Mouse (Mus musculus): ENCODE data around the gene Spint4.
A peak's percentile ranks its signal among the peaks of the same experiment; 100 is the strongest.

The Spint4 gene

GRCm38 (mm10) chr2:164731719-164732118, 33.4 kb downstream of the Spint4 start:
- no peak for DNase-seq (ENCODE audit: low read depth, low spot score)

GRCm38 (mm10) chr2:164733259-164733658, 35.0 kb downstream of the Spint4 start:
- DNase-seq (ENCODE audit: low read depth, low spot score) = no peak

- no peak for DNase-seq (ENCODE audit: low read depth, low spot score)
These were observed 36.5 kb downstream of the Spint4 start for GRCm38 (mm10) chr2:164734839-164735238.

- DNase-seq (ENCODE audit: low read depth, low spot score) = no peak
These were observed 37.1 kb downstream of the Spint4 start for GRCm38 (mm10) chr2:164735446-164735845.

GRCm38 (mm10) chr2:164737377-164738090, 39.2 kb downstream of the Spint4 start:
- no peak for DNase-seq (ENCODE audit: low read depth, low spot score)

GRCm38 (mm10) chr2:164739876-164740275, 41.6 kb downstream of the Spint4 start:
- no peak for DNase-seq (ENCODE audit: low read depth, low spot score)

- DNase-seq (ENCODE audit: low read depth, low spot score) = peak; percentile 6
These were observed 46.7 kb downstream of the Spint4 start for GRCm38 (mm10) chr2:164744987-164745386.

- DNase-seq (ENCODE audit: low read depth, low spot score) = peak; percentile 99
These were observed 47.7 kb downstream of the Spint4 start, which contains the start of the genes Wfdc3 and Dnttip1 for GRCm38 (mm10) chr2:164745843-164746479. Gene Wfdc3, minus strand, starts transcription at chr2:164745931. Gene Dnttip1, plus strand, starts transcription at chr2:164745983.

GRCm38 (mm10) chr2:164746693-164747092, 48.4 kb downstream of the Spint4 start:
- peak; percentile 59 for DNase-seq (ENCODE audit: low read depth, low spot score)

- DNase-seq (ENCODE audit: low read depth, low spot score) = no peak
These were observed 49.9 kb downstream of the Spint4 start for GRCm38 (mm10) chr2:164748191-164748590.

GRCm38 (mm10) chr2:164748991-164749390, 50.7 kb downstream of the Spint4 start:
- no peak for DNase-seq (ENCODE audit: low read depth, low spot score)
